Mouse (Mus musculus): ENCODE data around the gene Aspdh. TPM values are rescaled to one million over a fixed set of nuclear protein-coding genes. Genes with fewer than 3 reads are reported as not detected.

Gene Aspdh
- polyA plus RNA-seq, 1 experiment: 29.8 TPM

DNA sequence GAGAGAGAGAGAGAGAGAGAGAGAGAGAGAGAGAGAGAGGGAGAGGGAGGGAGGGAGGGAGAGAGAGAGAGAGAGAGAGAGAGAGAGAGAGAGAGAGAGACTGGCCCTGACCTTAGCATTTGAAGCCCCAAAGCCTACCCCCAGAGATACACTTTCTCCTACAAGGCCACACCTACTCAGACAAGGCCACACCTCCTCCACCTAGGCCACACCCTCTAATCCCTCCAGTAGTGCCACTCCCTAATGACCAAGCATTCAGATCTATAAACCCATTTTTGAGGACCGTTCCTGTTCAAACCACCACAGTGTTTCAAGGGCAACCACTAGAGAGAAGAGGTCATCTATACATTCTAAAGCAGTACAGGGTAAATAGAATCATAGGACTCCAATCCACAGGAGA is 8.9 kb upstream of the Aspdh start:
- TF ChIP-seq CTCF (IDR thresholded peaks at IDR 0.05; ENCODE audit: borderline replicate concordance, extremely low read depth, insufficient read depth, insufficient read length): no peak
- TF ChIP-seq POLR2A (IDR thresholded peaks at IDR 0.05; ENCODE audit: borderline replicate concordance, extremely low read depth, insufficient read depth, insufficient read length, poor library complexity, severe bottlenecking): no peak
- no peak for DNase-seq (ENCODE audit: low read depth)

DNA sequence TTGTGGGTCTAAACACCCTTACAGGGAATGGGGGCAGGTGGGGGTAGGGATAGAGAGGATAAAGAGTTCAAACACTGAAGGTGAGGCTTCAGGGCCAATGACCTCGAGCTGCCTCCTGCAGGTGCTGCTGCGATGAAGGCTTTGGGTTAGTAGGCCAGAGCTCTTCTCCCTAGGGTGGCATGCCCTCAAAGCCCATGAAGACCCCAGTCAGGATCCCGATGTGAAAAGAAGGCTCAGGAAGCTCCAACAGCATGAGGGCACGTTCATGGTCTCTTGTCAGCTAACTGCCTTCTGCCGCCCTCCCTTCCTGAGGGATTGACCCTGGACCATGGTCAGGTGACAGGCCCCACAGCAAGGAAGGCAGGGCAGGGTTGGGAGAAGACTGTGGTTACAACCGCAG is 5.1 kb upstream of the Aspdh start:
- TF ChIP-seq CTCF (IDR thresholded peaks at IDR 0.05; ENCODE audit: borderline replicate concordance, extremely low read depth, insufficient read depth, insufficient read length) (no peak), POLR2A (IDR thresholded peaks at IDR 0.05; ENCODE audit: borderline replicate concordance, extremely low read depth, insufficient read depth, insufficient read length, poor library complexity, severe bottlenecking) (no peak)
- DNase-seq (ENCODE audit: low read depth): no peak

DNA sequence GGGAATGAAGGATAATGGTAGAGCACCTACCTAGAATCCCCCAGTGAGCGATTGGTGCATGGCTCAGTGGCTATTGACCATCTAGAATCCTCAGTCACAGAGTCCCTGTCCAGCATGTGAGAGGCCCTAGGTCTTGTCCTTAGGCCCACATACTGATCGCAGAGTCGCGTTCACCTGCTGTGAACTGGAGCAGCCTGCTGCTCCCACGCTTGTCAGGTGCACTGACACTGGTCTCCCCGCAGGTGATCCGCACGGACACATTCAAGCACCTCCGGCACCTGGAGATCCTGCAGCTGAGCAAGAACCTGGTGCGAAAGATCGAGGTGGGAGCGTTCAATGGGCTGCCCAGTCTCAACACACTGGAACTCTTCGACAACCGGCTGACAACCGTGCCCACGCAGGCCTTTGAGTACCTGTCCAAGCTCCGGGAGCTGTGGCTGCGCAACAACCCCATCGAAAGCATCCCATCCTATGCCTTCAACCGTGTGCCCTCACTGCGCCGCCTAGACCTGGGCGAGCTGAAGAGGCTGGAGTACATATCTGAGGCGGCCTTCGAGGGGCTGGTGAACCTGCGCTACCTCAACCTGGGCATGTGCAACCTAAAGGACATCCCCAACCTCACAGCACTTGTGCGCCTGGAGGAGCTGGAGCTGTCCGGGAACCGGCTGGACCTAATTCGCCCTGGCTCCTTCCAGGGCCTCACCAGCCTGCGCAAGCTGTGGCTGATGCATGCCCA is 4.3 kb upstream of the Aspdh start:
- TF ChIP-seq POLR2A (IDR thresholded peaks at IDR 0.05; ENCODE audit: borderline replicate concordance, extremely low read depth, insufficient read depth, insufficient read length, poor library complexity, severe bottlenecking) (no peak), CTCF (IDR thresholded peaks at IDR 0.05; ENCODE audit: borderline replicate concordance, extremely low read depth, insufficient read depth, insufficient read length) (no peak)
- DNase-seq (ENCODE audit: low read depth): no peak

DNA sequence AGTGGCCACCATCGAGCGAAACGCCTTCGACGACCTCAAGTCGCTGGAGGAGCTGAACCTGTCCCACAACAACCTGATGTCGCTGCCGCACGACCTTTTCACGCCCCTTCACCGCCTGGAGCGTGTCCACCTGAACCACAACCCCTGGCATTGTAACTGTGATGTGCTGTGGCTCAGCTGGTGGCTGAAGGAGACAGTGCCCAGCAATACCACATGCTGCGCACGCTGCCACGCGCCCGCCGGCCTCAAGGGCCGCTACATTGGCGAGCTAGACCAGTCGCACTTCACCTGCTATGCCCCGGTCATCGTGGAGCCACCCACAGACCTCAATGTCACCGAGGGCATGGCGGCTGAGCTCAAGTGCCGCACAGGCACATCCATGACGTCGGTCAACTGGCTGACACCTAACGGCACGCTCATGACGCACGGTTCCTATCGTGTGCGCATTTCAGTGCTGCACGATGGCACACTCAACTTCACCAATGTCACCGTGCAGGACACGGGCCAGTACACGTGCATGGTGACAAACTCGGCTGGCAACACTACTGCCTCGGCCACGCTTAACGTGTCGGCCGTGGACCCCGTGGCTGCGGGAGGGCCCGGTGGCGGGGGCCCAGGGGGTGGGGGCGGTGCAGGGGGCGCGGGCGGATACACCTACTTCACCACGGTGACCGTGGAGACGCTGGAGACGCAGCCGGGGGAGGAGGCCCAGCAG is 3.5 kb upstream of the Aspdh start:
- no peak for DNase-seq (ENCODE audit: low read depth)
- TF ChIP-seq POLR2A (IDR thresholded peaks at IDR 0.05; ENCODE audit: borderline replicate concordance, extremely low read depth, insufficient read depth, insufficient read length, poor library complexity, severe bottlenecking) (no peak), CTCF (IDR thresholded peaks at IDR 0.05; ENCODE audit: borderline replicate concordance, extremely low read depth, insufficient read depth, insufficient read length) (no peak)

DNA sequence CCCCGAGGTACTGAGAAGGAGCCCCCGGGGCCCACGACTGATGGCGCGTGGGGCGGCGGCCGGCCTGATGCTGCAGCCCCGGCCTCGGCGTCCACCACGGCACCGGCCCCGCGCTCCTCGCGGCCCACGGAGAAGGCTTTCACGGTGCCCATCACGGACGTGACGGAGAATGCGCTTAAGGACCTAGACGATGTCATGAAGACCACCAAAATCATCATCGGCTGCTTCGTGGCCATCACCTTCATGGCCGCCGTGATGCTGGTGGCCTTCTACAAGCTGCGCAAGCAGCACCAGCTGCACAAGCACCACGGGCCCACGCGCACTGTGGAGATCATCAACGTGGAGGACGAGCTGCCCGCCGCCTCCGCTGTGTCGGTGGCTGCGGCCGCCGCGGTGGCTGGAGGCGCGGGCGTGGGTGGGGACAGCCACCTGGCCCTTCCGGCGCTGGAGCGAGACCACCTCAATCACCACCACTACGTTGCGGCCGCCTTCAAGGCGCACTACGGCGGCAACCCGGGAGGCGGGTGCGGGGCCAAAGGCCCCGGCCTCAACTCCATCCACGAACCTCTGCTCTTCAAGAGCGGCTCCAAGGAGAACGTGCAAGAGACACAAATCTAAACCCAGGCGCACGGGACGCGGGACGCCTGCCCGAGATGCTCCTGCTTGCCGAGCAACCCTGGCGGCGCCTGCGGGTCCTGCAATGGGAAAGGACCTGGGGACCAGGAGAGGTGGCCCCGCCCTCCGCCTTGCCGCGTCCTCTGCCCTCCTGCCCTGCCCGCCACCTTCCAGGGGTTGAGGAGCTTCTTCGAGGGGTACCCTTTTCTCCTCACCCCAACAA is 2.8 kb upstream of the Aspdh start:
- DNase-seq (ENCODE audit: low read depth): no peak
- TF ChIP-seq POLR2A (IDR thresholded peaks at IDR 0.05; ENCODE audit: borderline replicate concordance, extremely low read depth, insufficient read depth, insufficient read length, poor library complexity, severe bottlenecking) (no peak), CTCF (IDR thresholded peaks at IDR 0.05; ENCODE audit: borderline replicate concordance, extremely low read depth, insufficient read depth, insufficient read length) (peak; percentile 40; the same call in 1 of the 2 replicates)

DNA sequence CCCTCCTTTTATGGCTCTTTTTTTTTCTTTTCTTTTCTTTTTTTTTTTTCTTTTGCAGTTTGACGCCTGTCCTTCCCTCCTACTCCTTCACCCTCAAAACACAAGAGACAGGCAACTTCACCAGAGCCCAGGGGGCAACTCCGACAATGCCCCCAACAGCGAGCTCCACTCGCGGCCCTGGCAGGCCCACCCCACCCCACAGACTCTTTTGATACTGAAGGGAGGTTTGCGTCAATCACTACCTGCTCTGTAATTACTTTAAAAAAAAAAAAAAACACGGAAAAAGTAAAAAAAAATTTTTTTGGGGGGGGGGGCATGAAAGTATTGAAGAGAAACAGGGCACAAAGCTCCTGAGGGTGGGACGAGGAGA is 2.1 kb upstream of the Aspdh start:
- DNase-seq (ENCODE audit: low read depth): no peak
- TF ChIP-seq CTCF (IDR thresholded peaks at IDR 0.05; ENCODE audit: borderline replicate concordance, extremely low read depth, insufficient read depth, insufficient read length) (no peak), POLR2A (IDR thresholded peaks at IDR 0.05; ENCODE audit: borderline replicate concordance, extremely low read depth, insufficient read depth, insufficient read length, poor library complexity, severe bottlenecking) (no peak)

DNA sequence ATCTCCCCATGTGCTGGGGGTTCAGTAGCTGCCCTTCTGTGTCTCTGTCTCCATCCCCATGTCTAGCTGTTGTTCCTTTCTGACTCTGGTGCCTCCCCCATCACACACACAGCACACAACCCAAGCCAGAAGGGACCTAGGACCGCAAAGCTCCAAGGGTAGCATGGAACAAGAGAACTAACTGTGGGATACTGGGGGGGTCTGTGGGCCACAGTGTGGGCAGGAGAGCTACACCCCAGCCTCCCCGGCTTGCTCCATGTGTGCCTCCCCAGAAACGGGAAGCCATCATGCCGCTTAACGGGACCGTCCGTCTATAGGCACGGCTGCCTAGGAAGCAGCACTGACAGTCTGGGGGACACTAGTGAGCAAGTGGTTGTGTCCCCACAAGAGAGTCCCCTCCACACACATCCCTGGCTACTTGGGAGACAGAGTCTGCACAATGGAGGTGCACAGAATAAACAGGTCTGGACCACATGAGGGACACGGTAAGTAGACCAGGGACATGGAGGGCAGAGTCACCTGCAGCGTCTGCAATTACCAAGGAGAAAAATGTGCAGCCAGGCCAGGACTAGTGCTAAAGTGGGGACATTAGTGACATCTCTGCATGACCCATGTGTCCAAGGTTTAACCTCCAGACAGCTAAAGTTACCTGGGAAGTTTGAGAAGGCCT is 1.5 kb upstream of the Aspdh start:
- DNase-seq (ENCODE audit: low read depth): no peak
- no peak for TF ChIP-seq POLR2A (IDR thresholded peaks at IDR 0.05; ENCODE audit: borderline replicate concordance, extremely low read depth, insufficient read depth, insufficient read length, poor library complexity, severe bottlenecking)

DNA sequence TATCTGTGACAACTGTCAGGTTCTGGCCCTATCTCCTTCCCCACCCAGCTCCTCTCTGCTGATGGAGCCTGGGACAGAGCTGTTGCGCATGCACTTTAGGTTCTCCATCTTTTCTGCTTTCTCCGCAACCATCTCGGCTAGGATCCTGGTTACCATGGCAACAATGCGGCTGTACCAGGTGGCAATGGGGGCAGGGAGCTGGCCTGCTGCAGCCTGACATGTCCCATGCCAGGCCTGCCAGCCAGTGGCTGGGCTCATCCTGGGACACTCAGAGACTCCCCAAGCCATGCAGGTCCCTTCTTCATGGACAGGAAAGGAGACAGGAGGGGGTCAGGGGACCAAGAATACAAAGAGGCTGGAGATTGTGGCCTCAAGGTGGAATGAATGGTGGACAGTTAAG is 680 bp upstream of the Aspdh start:
- TF ChIP-seq CTCF (IDR thresholded peaks at IDR 0.05; ENCODE audit: borderline replicate concordance, extremely low read depth, insufficient read depth, insufficient read length) (no peak), POLR2A (IDR thresholded peaks at IDR 0.05; ENCODE audit: borderline replicate concordance, extremely low read depth, insufficient read depth, insufficient read length, poor library complexity, severe bottlenecking) (no peak)
- DNase-seq (ENCODE audit: low read depth): peak; percentile 92

DNA sequence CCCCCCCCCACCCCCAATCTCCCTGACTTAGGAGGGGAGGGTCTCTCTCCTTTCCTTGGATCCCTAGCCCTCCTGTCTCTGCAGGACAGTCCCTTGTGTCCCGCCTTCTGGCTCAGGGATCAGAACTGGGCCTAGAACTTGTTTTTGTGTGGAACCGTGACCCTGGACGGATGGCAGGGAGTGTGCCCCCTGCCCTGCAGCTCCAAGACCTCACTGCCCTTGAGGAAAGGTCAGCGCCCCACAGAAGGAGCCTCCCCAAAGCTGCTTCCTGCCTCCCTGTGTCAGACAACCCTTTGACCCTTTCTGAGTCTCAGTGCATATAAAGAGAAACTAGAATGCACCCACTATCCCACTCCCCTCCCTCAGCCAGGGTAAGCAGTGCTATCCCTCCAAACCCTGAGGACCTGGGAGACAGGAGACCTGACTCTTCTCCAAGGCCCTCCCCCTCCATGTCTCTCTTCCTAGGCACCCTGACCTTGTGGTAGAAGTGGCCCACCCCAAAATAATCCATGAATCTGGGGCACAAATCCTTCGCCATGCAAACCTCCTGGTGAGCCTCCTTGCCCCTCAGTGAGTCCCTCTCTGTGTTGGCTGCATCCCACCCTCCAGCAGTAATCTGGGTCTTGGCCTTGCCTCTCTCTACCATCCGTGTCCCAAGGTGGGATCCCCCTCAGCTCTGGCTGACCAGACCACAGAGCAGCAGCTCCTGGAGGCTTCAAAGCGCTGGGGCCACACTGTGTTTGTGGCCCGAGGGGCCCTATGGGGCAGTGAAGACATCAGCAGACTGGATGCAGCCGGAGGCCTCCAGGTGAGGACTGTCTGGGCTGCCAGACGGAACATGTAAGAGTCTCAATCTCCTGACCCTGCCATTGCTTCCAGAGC is 1.1 kb downstream of the Aspdh start:
- no peak for DNase-seq (ENCODE audit: low read depth)
- no peak for TF ChIP-seq POLR2A (IDR thresholded peaks at IDR 0.05; ENCODE audit: borderline replicate concordance, extremely low read depth, insufficient read depth, insufficient read length, poor library complexity, severe bottlenecking)

DNA sequence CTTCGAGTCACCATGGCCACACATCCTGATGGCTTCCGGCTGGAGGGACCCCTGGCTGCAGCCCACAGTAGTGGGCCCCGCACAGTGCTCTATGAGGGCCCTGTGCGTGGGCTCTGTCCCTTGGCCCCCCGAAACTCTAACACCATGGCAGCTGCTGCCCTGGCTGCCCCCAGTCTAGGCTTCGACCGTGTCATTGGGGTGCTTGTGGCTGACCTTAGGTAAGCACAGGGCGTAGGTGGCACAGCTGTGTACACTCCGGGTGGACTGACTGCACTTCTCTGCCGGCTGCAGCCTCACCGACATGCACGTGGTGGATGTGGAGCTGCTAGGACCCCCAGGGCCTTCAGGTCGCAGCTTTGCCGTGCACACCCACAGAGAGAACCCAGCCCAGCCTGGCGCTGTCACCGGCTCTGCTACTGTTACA is 1.7 kb downstream of the Aspdh start:
- DNase-seq (ENCODE audit: low read depth): no peak
- TF ChIP-seq CTCF (IDR thresholded peaks at IDR 0.05; ENCODE audit: borderline replicate concordance, extremely low read depth, insufficient read depth, insufficient read length): no peak
- TF ChIP-seq POLR2A (IDR thresholded peaks at IDR 0.05; ENCODE audit: borderline replicate concordance, extremely low read depth, insufficient read depth, insufficient read length, poor library complexity, severe bottlenecking): no peak

All from brain, embryonic 14.5 days (tissue).